Mouse (Mus musculus): ENCODE data around the gene Mroh2a.

DNA sequence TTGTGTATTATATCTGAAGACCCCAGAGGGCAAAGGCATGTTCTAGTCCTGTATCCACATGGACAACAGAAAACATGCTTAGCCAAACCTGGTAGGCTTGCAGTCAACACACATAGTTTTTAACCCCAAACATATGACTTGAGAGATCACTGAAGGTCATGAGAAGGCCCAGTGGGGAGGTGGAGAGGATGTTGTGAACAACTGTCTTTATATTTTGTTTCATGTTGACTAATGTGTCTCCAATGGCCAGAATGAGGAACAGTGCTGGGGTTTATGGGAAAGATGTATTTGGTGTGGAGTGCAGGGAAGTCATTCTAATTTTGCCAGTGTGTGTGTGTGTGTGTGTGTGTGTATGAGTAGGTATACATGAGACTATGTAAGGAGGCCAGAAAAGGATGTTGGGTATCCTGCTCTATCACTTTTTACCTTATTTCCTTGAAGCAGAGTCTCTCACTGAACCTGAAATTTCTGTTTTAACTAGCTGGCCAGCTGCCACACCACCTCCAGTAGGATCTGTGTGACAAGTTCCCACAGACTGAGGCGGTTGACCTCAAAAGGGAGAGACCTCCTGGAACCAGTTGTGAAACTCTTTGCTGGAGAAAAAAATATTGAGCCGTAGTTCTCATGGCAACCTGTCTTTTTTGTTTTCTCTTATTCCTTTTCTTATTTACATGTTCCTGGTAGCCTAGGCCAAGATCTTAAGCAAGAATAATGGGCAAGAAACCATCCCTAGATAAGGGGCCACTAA lies 2.6 kb upstream of the Mroh2a start:
- TF ChIP-seq CTCF (IDR thresholded peaks at IDR 0.05; ENCODE audit: extremely low read depth, insufficient read depth, low read length), result no peak
- TF ChIP-seq POLR2A (IDR thresholded peaks at IDR 0.05; ENCODE audit: extremely low read depth, insufficient read depth, low read length), result no peak

Measured in cortical plate, adult 2 months (tissue).